Mouse (Mus musculus): ENCODE measurements around the gene Arsb. TPM values are rescaled to one million over a fixed set of nuclear protein-coding genes. Genes with fewer than 3 reads are reported as not detected.

The Arsb gene
- total RNA-seq, 2 experiments from 2014 or later: 21.8 to 95.0 TPM

GRCm38 (mm10) chr13:93839137-93839630 is 67.8 kb downstream of the Arsb start:
- no peak for ATAC-seq (ENCODE audit: poor library complexity, severe bottlenecking)

- no peak for ATAC-seq (ENCODE audit: poor library complexity, severe bottlenecking)
Measured at GRCm38 (mm10) chr13:93839721-93840120, 68.3 kb downstream of the Arsb start.

- no peak for ATAC-seq (ENCODE audit: poor library complexity, severe bottlenecking)
Measured at GRCm38 (mm10) chr13:93840146-93840545, 68.7 kb downstream of the Arsb start.

GRCm38 (mm10) chr13:93846831-93847518 is 75.5 kb downstream of the Arsb start:
- ATAC-seq (ENCODE audit: poor library complexity, severe bottlenecking): no peak

GRCm38 (mm10) chr13:93847614-93848013 is 76.2 kb downstream of the Arsb start:
- no peak for ATAC-seq (ENCODE audit: poor library complexity, severe bottlenecking)

GRCm38 (mm10) chr13:93848615-93849014 is 77.2 kb downstream of the Arsb start:
- no peak for ATAC-seq (ENCODE audit: poor library complexity, severe bottlenecking)

GRCm38 (mm10) chr13:93849751-93850355 is 78.4 kb downstream of the Arsb start:
- ATAC-seq (ENCODE audit: poor library complexity, severe bottlenecking): no peak

- ATAC-seq (ENCODE audit: poor library complexity, severe bottlenecking): no peak
Measured at GRCm38 (mm10) chr13:93850674-93851073, 79.2 kb downstream of the Arsb start.

- peak; percentile 27; the same call in 1 of the 2 replicates for ATAC-seq (ENCODE audit: poor library complexity, severe bottlenecking)
Measured at GRCm38 (mm10) chr13:93852419-93853138, 81.1 kb downstream of the Arsb start.

- no peak for ATAC-seq (ENCODE audit: poor library complexity, severe bottlenecking)
Measured at GRCm38 (mm10) chr13:93853767-93854166, 82.3 kb downstream of the Arsb start.

GRCm38 (mm10) chr13:93854325-93854724 is 82.9 kb downstream of the Arsb start:
- ATAC-seq (ENCODE audit: poor library complexity, severe bottlenecking): no peak

GRCm38 (mm10) chr13:93854966-93855562 is 83.6 kb downstream of the Arsb start:
- ATAC-seq (ENCODE audit: poor library complexity, severe bottlenecking): no peak

- ATAC-seq (ENCODE audit: poor library complexity, severe bottlenecking): no peak
Measured at GRCm38 (mm10) chr13:93855701-93856183, 84.3 kb downstream of the Arsb start.

- ATAC-seq (ENCODE audit: poor library complexity, severe bottlenecking): peak; percentile 77
Measured at GRCm38 (mm10) chr13:93861211-93861610, 89.8 kb downstream of the Arsb start.

GRCm38 (mm10) chr13:93864066-93864740 is 92.8 kb downstream of the Arsb start:
- peak; percentile 57 for ATAC-seq (ENCODE audit: poor library complexity, severe bottlenecking)

- no peak for ATAC-seq (ENCODE audit: poor library complexity, severe bottlenecking)
Measured at GRCm38 (mm10) chr13:93866638-93867037, 95.2 kb downstream of the Arsb start.

- ATAC-seq (ENCODE audit: poor library complexity, severe bottlenecking): no peak
Measured at GRCm38 (mm10) chr13:93871681-93872080, 100.3 kb downstream of the Arsb start.

GRCm38 (mm10) chr13:93872591-93872990 is 101.2 kb downstream of the Arsb start:
- no peak for ATAC-seq (ENCODE audit: poor library complexity, severe bottlenecking)

- ATAC-seq (ENCODE audit: poor library complexity, severe bottlenecking): no peak
Measured at GRCm38 (mm10) chr13:93877924-93878323, 106.5 kb downstream of the Arsb start.

GRCm38 (mm10) chr13:93879426-93879825 is 108.0 kb downstream of the Arsb start:
- ATAC-seq (ENCODE audit: poor library complexity, severe bottlenecking): no peak

- ATAC-seq (ENCODE audit: poor library complexity, severe bottlenecking): no peak
Measured at GRCm38 (mm10) chr13:93882132-93882531, 110.7 kb downstream of the Arsb start.

Data from megakaryocyte, adult 5-6 weeks (primary cell).